Mouse (Mus musculus) cerebellum, adult 2 months (tissue): ENCODE data around the gene Dock6. TPM values are rescaled to one million over a fixed set of nuclear protein-coding genes. Genes with fewer than 3 reads are reported as not detected.
A peak's percentile ranks its signal among the peaks of the same experiment; 100 is the strongest.
"Not testable (repeated sequence)": the region's sequence is repeated elsewhere in the genome, so short reads cannot be mapped to it uniquely, and the experiment has no call there.

Source experiments
- DNase-seq, 2 experiments: peaks; one replicate each; pipeline ENCODE4 v3.0.0; 2021
- H3K27ac ChIP-seq: fragments of 200-500 bp; 2 replicates; pipeline ENCODE4 v1.5.1; 2012; ENCODE audit warnings: low read length, control low read depth, inconsistent platforms; ENCODE audit not compliant: insufficient read depth
- H3K27me3 ChIP-seq: fragments of 200-500 bp; 2 replicates; pipeline ENCODE4 v1.6.1; 2012; ENCODE audit warnings: inconsistent platforms, mild to moderate bottlenecking, low read length, moderate library complexity; ENCODE audit not compliant: control insufficient read depth, insufficient read depth
- H3K4me1 ChIP-seq: fragments of 200-500 bp; 2 replicates; pipeline ENCODE4 v1.6.1; 2011; ENCODE audit warnings: low read length; ENCODE audit not compliant: control insufficient read depth, insufficient read depth
- H3K4me3 ChIP-seq: fragments of 200-500 bp; replicated peaks from 2 replicates; pipeline ENCODE3; 2011; ENCODE audit warnings: mild to moderate bottlenecking, low read depth, low read length, control low read depth; ENCODE audit not compliant: insufficient read depth
- CTCF ChIP-seq: fragments of 200-500 bp; IDR thresholded peaks from 2 replicates; pipeline ENCODE4 v1.5.1; 2011; ENCODE audit warnings: low read depth, mild to moderate bottlenecking, control low read depth, low read length, moderate library complexity, borderline replicate concordance; ENCODE audit not compliant: insufficient read depth
- POLR2A ChIP-seq: fragments of 200-500 bp; IDR thresholded peaks from 2 replicates; pipeline ENCODE4 v1.6.1; 2011; ENCODE audit warnings: low read length, control low read depth, borderline replicate concordance; ENCODE audit not compliant: insufficient read depth
- WGBS: fragments of 180-500 bp; shearing (Covaris S2); methylation state at CpG from one replicate; pipeline ENCODE4 v1.1.7; 2018; 5-methylcytosine and 5-hydroxymethylcytosine counted together
- polyA plus RNA-seq: library from polyadenylated mRNA; depleted of rRNA; stranded (reverse); fragments of >200 nt; gene quantifications from 2 replicates; pipeline ENCODE4 v1.2.3, GENCODE M21; 2012

Gene Dock6
- polyA plus RNA-seq, 1 experiment, result 41.4 TPM

GRCm38 (mm10) chr9:21795579-21795978, 56.9 kb downstream of the Dock6 start:
- peaks cover 18% of the 10 kb centered on the region for H3K4me1 ChIP-seq
- WGBS, result 46% methylated on average over 5 of the region's 5 CpGs
- peak overlapping the region; percentile 69 for H3K4me3 ChIP-seq
- no peak for TF ChIP-seq POLR2A
- TF ChIP-seq CTCF, result no peak
- H3K27ac ChIP-seq, result peak overlapping the region; percentile 95
- no peaks in the 10 kb centered on the region for H3K27me3 ChIP-seq
- no peak for DNase-seq

GRCm38 (mm10) chr9:21794925-21795324, 57.5 kb downstream of the Dock6 start:
- TF ChIP-seq POLR2A (peak; percentile 54; the same call in 1 of the 2 replicates), CTCF (no peak)
- 11% methylated on average over 25 of the region's 25 CpGs for WGBS

DNA sequence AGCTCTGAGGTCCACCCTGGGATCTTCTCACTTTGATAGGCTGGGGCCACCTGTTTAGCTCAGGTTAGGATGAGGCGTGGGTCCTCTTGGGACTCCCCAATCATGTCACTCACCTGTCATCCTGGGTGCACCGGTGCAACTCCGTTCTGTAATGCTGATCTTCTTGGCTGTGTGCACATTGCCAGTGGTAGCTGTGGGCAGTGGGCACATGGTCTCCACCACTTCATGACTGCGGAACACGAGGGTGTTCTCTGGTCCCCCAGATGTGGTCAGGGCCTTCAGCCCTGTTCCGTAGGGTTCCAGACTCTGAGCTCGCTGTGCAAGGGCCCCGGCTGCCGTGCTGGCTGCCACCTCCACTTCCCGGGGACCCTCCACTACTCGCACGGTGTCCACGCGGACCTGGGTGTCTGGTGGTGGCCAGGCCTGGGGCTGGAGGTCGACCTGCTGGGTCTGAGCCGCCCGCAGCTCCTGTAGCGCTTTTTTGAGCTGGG, 58.0 kb downstream of the Dock6 start:
- H3K4me1 ChIP-seq, result peaks cover 23% of the 10 kb centered on the region
- WGBS, result 33% methylated on average over 18 of the region's 18 CpGs
- H3K27ac ChIP-seq, result peak overlapping the region; percentile 95
- peak overlapping the region; percentile 69 for H3K4me3 ChIP-seq
- TF ChIP-seq POLR2A (no peak), CTCF (no peak)
- DNase-seq, result no peak
- no peaks in the 10 kb centered on the region for H3K27me3 ChIP-seq

More at GRCm38 (mm10) chr9:21794925-21795324, 57.5 kb downstream of the Dock6 start:
- Histone ChIP-seq H3K4me1 (peaks cover 23% of the 10 kb centered on the region), H3K27me3 (no peaks in the 10 kb centered on the region), H3K4me3 (peak overlapping the region; percentile 69), H3K27ac (peak overlapping the region; percentile 95)
- DNase-seq, result peak; percentile 85 to 87

DNA sequence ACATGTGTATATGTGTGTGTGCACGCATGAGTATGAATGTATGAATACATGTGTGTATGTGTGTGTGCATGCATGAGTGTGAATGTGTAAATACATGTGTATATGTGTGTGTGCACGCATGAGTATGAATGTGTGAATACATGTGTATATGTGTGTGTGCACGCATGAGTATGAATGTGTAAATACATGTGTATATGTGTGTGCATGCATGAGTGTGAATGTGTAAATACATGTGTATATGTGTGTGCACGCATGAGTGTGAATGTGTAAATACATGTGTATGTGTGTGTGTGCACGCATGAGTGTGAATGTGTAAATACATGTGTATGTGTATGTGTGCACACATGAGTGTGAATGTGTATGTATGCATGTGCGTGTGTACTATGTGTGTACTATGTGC, 58.9 kb downstream of the Dock6 start:
- peak overlapping the region; percentile 95; the same call in 1 of the 2 replicates for H3K27ac ChIP-seq
- peak overlapping the region; percentile 69 for H3K4me3 ChIP-seq
- not testable (repeated sequence) for DNase-seq, H3K27me3 ChIP-seq
- H3K4me1 ChIP-seq, result peaks cover 23% of the 10 kb centered on the region
- 96% methylated on average over 6 of the region's 6 CpGs for WGBS

- peak; percentile 44 to 52 for DNase-seq
- Histone ChIP-seq H3K27ac (peak overlapping the region; percentile 65), H3K4me3 (peak overlapping the region; percentile 69), H3K4me1 (peaks cover 28% of the 10 kb centered on the region), H3K27me3 (no peaks in the 10 kb centered on the region)
- TF ChIP-seq CTCF, result no peak
- no peak for TF ChIP-seq POLR2A
- 4% methylated on average over 8 of the region's 8 CpGs for WGBS
Observed at GRCm38 (mm10) chr9:21792644-21793043, 59.8 kb downstream of the Dock6 start.

DNA sequence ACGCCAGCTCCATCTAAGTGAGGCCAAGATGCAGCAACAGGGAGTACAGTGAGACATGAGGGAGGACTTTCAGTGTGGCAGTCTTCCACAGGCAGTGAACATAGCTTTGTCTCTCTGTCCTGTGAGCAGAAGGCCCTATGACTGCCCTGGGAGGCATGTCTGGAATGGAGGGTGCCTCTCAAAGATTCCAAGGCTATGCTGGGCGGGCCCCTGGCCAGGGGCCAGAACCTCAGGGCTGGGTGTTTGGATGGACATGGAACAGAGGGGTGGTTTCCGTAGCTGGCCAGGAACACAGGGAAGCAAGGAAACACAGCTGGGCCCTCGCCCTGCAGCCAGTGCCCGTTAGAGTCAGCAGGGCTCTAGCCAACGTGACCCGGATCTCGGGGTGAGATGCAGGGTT, 60.6 kb downstream of the Dock6 start:
- Histone ChIP-seq H3K27me3 (no peaks in the 10 kb centered on the region), H3K4me1 (peaks cover 29% of the 10 kb centered on the region), H3K4me3 (peak overlapping the region; percentile 59), H3K27ac (peak overlapping the region; percentile 65)
- WGBS, result 12% methylated on average over 8 of the region's 8 CpGs
- DNase-seq, result no peak
- TF ChIP-seq CTCF (no peak), POLR2A (no peak)

DNA sequence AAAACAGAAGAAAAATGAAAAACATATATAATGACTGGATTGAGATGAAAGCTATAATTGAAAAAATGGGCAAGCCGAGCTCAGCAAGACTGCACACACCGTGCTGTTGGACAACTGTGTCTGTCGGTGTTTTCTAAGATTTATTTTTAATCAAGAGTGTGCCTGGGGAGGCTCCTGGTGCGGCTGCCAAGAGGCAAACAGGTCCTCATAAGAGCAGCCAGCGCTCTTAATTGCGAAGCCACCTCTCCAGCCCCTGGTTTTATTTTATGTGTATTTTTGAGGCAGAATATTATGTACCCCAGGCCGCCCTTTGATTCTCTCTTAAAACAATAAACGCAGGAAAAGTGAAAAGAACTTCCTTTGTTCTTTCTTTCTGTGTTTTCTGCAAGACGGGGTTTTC, 64.2 kb downstream of the Dock6 start:
- TF ChIP-seq POLR2A, result no peak
- no peak for TF ChIP-seq CTCF
- no peak overlapping the region for H3K4me3 ChIP-seq
- H3K4me1 ChIP-seq, result peaks cover 20% of the 10 kb centered on the region
- no peak overlapping the region for H3K27ac ChIP-seq
- H3K27me3 ChIP-seq, result no peaks in the 10 kb centered on the region
- DNase-seq, result no peak
- WGBS, result 38% methylated on average over 9 of the region's 9 CpGs

DNA sequence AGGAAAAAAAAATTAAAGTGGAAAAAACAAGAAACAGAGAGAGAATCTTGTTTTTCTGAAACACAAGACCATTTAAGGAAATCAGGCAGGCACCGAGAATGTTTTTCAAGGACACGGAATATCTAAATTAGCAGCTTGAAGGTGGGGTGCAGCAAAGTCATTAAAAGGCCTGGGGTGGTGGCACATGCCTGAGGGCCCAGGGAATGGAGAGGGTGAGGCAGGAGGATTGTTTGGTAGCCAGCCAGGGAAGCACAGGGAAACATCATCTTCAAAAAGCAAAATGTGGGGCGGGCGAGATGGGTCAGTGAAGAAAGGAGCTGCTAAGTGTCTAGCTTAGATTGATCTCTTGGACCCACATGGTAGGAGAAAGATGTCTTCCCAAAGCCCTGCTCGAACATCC, 64.8 kb downstream of the Dock6 start:
- no peak for TF ChIP-seq CTCF
- no peak for TF ChIP-seq POLR2A
- 68% methylated on average over 5 of the region's 5 CpGs for WGBS

More for the DNA sequence above, 64.8 kb downstream of the Dock6 start:
- H3K4me1 ChIP-seq, result peaks cover 20% of the 10 kb centered on the region
- DNase-seq, result no peak
- H3K27me3 ChIP-seq, result no peaks in the 10 kb centered on the region
- H3K4me3 ChIP-seq, result no peak overlapping the region
- H3K27ac ChIP-seq, result no peak overlapping the region
